Mouse (Mus musculus): ENCODE data around the gene Pla2g12a. TPM values are rescaled to one million over a fixed set of nuclear protein-coding genes. Genes with fewer than 3 reads are reported as not detected.

Pla2g12a gene
- total and polyA plus RNA-seq, 3 experiments: 40.8 to 145 (median 77.4) TPM

DNA sequence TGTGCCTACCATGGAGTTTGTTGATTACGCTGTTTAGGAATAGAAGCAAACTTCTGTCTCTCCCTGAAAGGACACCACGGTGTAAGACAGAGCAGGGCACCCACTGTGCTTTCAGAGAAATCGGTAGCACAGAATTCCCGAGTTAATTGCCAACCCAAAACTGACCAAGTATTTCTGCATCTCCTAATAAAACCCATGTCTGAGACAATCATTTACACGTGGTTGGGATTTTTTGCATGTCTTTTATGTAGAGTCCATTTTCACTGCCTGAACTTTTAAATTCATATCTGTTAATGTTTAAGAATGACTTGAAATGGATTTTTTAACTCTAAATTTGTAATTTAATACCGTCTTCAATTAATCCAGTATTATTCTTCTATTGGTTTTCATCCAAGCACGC is 45.2 kb downstream of the Pla2g12a start:
- Histone ChIP-seq H3K9me3 (replicated peaks) (no peaks in the 10 kb centered on the region), H3K4me1 (ENCODE audit: insufficient read depth, low read depth, low read length) (no peaks in the 10 kb centered on the region), H3K36me3 (replicated peaks) (no peaks in the 10 kb centered on the region), H3K4me3 (ENCODE audit: low read depth, low read length) (no peak overlapping the region), H3K27me3 (ENCODE audit: insufficient read depth, low read length) (peaks cover 6% of the 10 kb centered on the region; the same call in 1 of the 2 replicates)
- no peak for ATAC-seq (ENCODE audit: extremely low read depth, insufficient number of reproducible peaks, low FRiP score, poor library complexity, severe bottlenecking)
- no peak for DNase-seq (ENCODE audit: low spot score)
- TF ChIP-seq GATA1 (IDR thresholded peaks at IDR 0.05; ENCODE audit: borderline replicate concordance, low read length) (no peak), CTCF (IDR thresholded peaks at IDR 0.05; ENCODE audit: low read depth, low read length) (no peak), TAL1 (conservative IDR thresholded peaks at IDR 0.05; ENCODE audit: low read depth, low read length) (no peak), POLR2AphosphoS5 (IDR thresholded peaks at IDR 0.05; ENCODE audit: insufficient replicate concordance, low read depth, low read length) (no peak), GATA2 (IDR thresholded peaks at IDR 0.05; ENCODE audit: borderline replicate concordance, low read depth, low read length) (no peak)

DNA sequence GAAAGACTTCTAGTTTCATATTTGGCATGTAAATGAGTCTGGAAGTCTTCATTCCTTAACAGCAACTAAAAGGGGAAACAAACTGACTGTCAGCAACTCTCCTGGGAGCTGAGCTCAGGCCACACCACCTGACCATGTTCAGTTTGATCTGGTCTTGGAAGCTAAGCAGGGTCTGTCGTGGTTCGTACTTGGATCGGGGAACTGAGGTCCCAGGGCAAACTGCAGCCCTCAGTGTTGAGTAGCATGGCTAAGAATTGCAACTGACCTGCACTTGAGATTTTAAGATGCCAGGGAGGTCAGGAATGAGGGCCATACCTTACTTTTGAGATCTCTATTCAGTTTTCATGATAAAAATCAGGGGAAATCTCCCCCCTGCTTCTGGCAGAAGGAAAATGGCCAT is 47.5 kb downstream of the Pla2g12a start:
- TF ChIP-seq GATA1 (IDR thresholded peaks at IDR 0.05; ENCODE audit: borderline replicate concordance, low read length) (no peak), POLR2AphosphoS5 (IDR thresholded peaks at IDR 0.05; ENCODE audit: insufficient replicate concordance, low read depth, low read length) (no peak), TAL1 (conservative IDR thresholded peaks at IDR 0.05; ENCODE audit: low read depth, low read length) (no peak), GATA2 (IDR thresholded peaks at IDR 0.05; ENCODE audit: borderline replicate concordance, low read depth, low read length) (no peak), CTCF (IDR thresholded peaks at IDR 0.05; ENCODE audit: low read depth, low read length) (no peak)
- no peaks in the 10 kb centered on the region for H3K9me3 ChIP-seq (replicated peaks)
- H3K27me3 ChIP-seq (ENCODE audit: insufficient read depth, low read length): peaks cover 6% of the 10 kb centered on the region; the same call in 1 of the 2 replicates
- H3K36me3 ChIP-seq (replicated peaks): no peaks in the 10 kb centered on the region
- ATAC-seq (ENCODE audit: extremely low read depth, insufficient number of reproducible peaks, low FRiP score, poor library complexity, severe bottlenecking) (no peak), DNase-seq (ENCODE audit: low spot score) (no peak)
- no peaks in the 10 kb centered on the region for H3K4me1 ChIP-seq (ENCODE audit: insufficient read depth, low read depth, low read length)
- H3K4me3 ChIP-seq (ENCODE audit: low read depth, low read length): no peak overlapping the region

DNA sequence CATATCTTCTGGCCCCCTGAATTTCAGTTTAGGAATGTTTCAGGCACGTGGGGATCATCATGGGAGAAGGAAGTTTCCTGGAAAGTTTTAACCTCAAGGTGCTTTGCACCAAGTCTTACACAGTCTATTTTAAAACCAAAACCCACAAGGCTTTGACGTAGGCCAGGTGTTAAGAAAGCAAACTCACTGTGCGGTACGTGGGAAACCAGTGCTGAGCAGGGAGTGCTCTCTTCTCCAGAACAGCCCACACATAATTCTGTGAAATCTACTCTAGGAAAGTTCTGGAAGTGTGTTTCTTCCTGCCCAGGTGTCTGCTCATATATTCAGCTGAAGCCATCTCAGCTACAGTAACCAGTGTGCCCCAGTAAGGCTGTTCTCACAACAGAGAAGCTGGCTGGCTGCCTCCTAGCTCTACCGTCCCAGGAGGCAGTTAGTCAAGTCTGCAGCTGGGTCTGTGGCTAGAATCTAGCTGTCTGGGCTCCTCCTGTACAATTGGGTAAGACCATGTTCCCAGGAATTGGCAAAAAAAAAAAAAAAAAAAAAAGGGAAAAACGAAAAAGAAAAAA is 51.9 kb downstream of the Pla2g12a start:
- TF ChIP-seq CTCF (IDR thresholded peaks at IDR 0.05; ENCODE audit: low read depth, low read length): no peak
- TF ChIP-seq GATA2 (IDR thresholded peaks at IDR 0.05; ENCODE audit: borderline replicate concordance, low read depth, low read length): no peak
- no peak for TF ChIP-seq POLR2AphosphoS5 (IDR thresholded peaks at IDR 0.05; ENCODE audit: insufficient replicate concordance, low read depth, low read length)
- TF ChIP-seq GATA1 (IDR thresholded peaks at IDR 0.05; ENCODE audit: borderline replicate concordance, low read length): no peak
- no peak for TF ChIP-seq TAL1 (conservative IDR thresholded peaks at IDR 0.05; ENCODE audit: low read depth, low read length)
- H3K4me1 ChIP-seq (ENCODE audit: insufficient read depth, low read depth, low read length): no peaks in the 10 kb centered on the region
- ATAC-seq (ENCODE audit: extremely low read depth, insufficient number of reproducible peaks, low FRiP score, poor library complexity, severe bottlenecking): no peak
- no peaks in the 10 kb centered on the region; the same call in 1 of the 2 replicates for H3K27me3 ChIP-seq (ENCODE audit: insufficient read depth, low read length)
- no peaks in the 10 kb centered on the region for H3K36me3 ChIP-seq (replicated peaks)
- no peak for DNase-seq (ENCODE audit: low spot score)
- H3K9me3 ChIP-seq (replicated peaks): no peaks in the 10 kb centered on the region
- H3K4me3 ChIP-seq (ENCODE audit: low read depth, low read length): no peak overlapping the region

DNA sequence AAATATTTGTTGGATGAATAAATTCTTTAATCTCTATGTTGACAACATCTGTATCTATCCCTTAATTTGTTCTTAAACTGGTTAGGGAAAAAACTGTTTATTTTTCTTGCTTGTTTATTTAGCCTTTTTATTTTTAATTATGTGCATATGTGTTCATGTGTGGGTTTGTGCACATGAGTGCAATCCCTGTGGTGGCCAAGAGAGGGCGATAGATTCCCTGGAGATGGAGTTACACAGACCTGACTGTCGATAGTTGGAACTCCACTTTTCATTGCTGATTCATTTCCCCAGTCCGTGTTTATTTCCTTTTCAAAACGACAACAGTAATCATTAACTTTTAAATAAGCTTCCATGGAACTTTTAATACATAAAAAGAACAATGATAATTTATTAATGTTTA is 54.0 kb downstream of the Pla2g12a start:
- DNase-seq (ENCODE audit: low spot score): no peak

DNA sequence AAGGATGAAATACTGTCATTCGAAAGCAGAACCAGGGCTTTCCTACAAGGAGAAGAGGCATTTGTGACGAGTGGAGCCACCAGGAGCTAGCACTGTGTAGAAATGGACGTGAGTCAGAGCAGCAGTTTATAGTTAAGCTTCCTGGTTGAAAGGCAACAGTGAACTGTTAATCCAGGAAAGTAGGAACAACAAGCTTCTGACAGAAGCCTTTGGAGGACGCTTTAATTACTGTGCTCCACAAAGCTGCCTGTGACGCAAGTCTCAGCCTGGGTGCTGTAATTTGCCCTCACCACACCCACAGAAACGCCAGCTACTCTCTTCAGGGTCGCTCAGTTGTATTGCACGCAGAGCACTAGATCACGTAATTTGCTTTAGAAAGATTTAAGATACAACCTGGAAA is 58.2 kb downstream of the Pla2g12a start:
- Histone ChIP-seq H3K36me3 (replicated peaks) (no peaks in the 10 kb centered on the region), H3K4me3 (ENCODE audit: low read depth, low read length) (no peak overlapping the region), H3K27me3 (ENCODE audit: insufficient read depth, low read length) (peaks cover 2% of the 10 kb centered on the region; the same call in 1 of the 2 replicates), H3K4me1 (ENCODE audit: insufficient read depth, low read depth, low read length) (no peaks in the 10 kb centered on the region), H3K9me3 (replicated peaks) (no peaks in the 10 kb centered on the region)
- DNase-seq (ENCODE audit: low spot score) (no peak), ATAC-seq (ENCODE audit: extremely low read depth, insufficient number of reproducible peaks, low FRiP score, poor library complexity, severe bottlenecking) (no peak)
- TF ChIP-seq GATA2 (IDR thresholded peaks at IDR 0.05; ENCODE audit: borderline replicate concordance, low read depth, low read length) (no peak), POLR2AphosphoS5 (IDR thresholded peaks at IDR 0.05; ENCODE audit: insufficient replicate concordance, low read depth, low read length) (no peak), CTCF (IDR thresholded peaks at IDR 0.05; ENCODE audit: low read depth, low read length) (no peak), GATA1 (IDR thresholded peaks at IDR 0.05; ENCODE audit: borderline replicate concordance, low read length) (no peak), TAL1 (conservative IDR thresholded peaks at IDR 0.05; ENCODE audit: low read depth, low read length) (no peak)

More for the DNA sequence above, 54.0 kb downstream of the Pla2g12a start:
- H3K27me3 ChIP-seq (ENCODE audit: insufficient read depth, low read length): no peaks in the 10 kb centered on the region; the same call in 1 of the 2 replicates
- ATAC-seq (ENCODE audit: extremely low read depth, insufficient number of reproducible peaks, low FRiP score, poor library complexity, severe bottlenecking): no peak
- no peaks in the 10 kb centered on the region for H3K9me3 ChIP-seq (replicated peaks)
- TF ChIP-seq CTCF (IDR thresholded peaks at IDR 0.05; ENCODE audit: low read depth, low read length): peak; percentile 53
- TF ChIP-seq POLR2AphosphoS5 (IDR thresholded peaks at IDR 0.05; ENCODE audit: insufficient replicate concordance, low read depth, low read length): no peak
- TF ChIP-seq GATA2 (IDR thresholded peaks at IDR 0.05; ENCODE audit: borderline replicate concordance, low read depth, low read length): no peak
- no peaks in the 10 kb centered on the region for H3K4me1 ChIP-seq (ENCODE audit: insufficient read depth, low read depth, low read length)
- H3K36me3 ChIP-seq (replicated peaks): no peaks in the 10 kb centered on the region
- H3K4me3 ChIP-seq (ENCODE audit: low read depth, low read length): no peak overlapping the region

DNA sequence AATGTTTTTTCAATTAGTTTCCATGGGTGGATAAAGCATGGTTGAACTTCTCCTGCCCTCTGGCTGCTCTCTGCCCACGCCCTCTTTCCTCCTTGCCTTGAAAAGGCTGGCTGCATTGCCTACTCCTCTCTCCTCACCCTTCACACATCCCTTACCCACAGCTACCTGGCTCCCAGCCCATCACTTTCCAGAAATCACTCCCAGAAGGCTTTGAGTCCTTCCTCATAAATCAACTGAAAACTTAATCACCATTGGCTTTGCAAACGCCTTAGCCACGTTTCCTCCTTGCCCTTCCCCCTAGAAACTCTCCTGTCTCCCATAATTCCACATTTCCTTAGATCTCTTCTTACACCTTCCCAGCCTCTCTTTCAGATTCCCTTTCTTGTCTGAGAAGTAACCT is 59.4 kb downstream of the Pla2g12a start:
- DNase-seq (ENCODE audit: low spot score) (no peak), ATAC-seq (ENCODE audit: extremely low read depth, insufficient number of reproducible peaks, low FRiP score, poor library complexity, severe bottlenecking) (no peak)
- Histone ChIP-seq H3K4me3 (ENCODE audit: low read depth, low read length) (no peak overlapping the region), H3K27me3 (ENCODE audit: insufficient read depth, low read length) (peaks cover 2% of the 10 kb centered on the region; the same call in 1 of the 2 replicates), H3K4me1 (ENCODE audit: insufficient read depth, low read depth, low read length) (no peaks in the 10 kb centered on the region), H3K9me3 (replicated peaks) (no peaks in the 10 kb centered on the region), H3K36me3 (replicated peaks) (no peaks in the 10 kb centered on the region)
- no peak for TF ChIP-seq POLR2AphosphoS5 (IDR thresholded peaks at IDR 0.05; ENCODE audit: insufficient replicate concordance, low read depth, low read length)
- TF ChIP-seq GATA2 (IDR thresholded peaks at IDR 0.05; ENCODE audit: borderline replicate concordance, low read depth, low read length): no peak
- no peak for TF ChIP-seq CTCF (IDR thresholded peaks at IDR 0.05; ENCODE audit: low read depth, low read length)
- TF ChIP-seq TAL1 (conservative IDR thresholded peaks at IDR 0.05; ENCODE audit: low read depth, low read length): no peak
- no peak for TF ChIP-seq GATA1 (IDR thresholded peaks at IDR 0.05; ENCODE audit: borderline replicate concordance, low read length)
